Mouse (Mus musculus) thymus, adult 2 months (tissue): ENCODE data around the gene Nisch.

ENCODE experiments used
- CTCF ChIP-seq: fragments of 200-500 bp; IDR thresholded peaks from 2 replicates; pipeline ENCODE4 v1.5.1; 2012; ENCODE audit warnings: mild to moderate bottlenecking, control low read depth, low read length, moderate library complexity, borderline replicate concordance; ENCODE audit not compliant: control insufficient read depth, poor library complexity, insufficient read depth; ENCODE audit errors: extremely low read depth
- POLR2A ChIP-seq: fragments of 200-500 bp; IDR thresholded peaks from 2 replicates; pipeline ENCODE4 v1.6.1; 2012; ENCODE audit warnings: mild to moderate bottlenecking, low read length, control low read depth, moderate library complexity; ENCODE audit not compliant: control insufficient read depth, poor library complexity, insufficient read depth; ENCODE audit errors: extremely low read depth

GRCm38 (mm10) chr14:31204844-31205243, 11.9 kb downstream of the Nisch start:
- no peak for TF ChIP-seq CTCF
- no peak for TF ChIP-seq POLR2A
